Mouse (Mus musculus) megakaryocyte, embryonic 14.5 days (primary cell): ENCODE measurements at regions not wholly inside any gene's neighbourhood (a gene's known extent, or its start where the extent isn't known, plus 50 kb on each side); places are given as distances from the start of the nearest gene placed in this dataset.

ENCODE experiments used
- FLI1 ChIP-seq: IDR thresholded peaks from 2 replicates; pipeline ENCODE4 v1.6.1; 2012; ENCODE audit warnings: low read length, inconsistent platforms, mixed read lengths
- GATA1 ChIP-seq: IDR thresholded peaks from 3 replicates; pipeline ENCODE4 v1.6.1; 2012; ENCODE audit warnings: mixed read lengths, low read length, inconsistent platforms, borderline replicate concordance

DNA sequence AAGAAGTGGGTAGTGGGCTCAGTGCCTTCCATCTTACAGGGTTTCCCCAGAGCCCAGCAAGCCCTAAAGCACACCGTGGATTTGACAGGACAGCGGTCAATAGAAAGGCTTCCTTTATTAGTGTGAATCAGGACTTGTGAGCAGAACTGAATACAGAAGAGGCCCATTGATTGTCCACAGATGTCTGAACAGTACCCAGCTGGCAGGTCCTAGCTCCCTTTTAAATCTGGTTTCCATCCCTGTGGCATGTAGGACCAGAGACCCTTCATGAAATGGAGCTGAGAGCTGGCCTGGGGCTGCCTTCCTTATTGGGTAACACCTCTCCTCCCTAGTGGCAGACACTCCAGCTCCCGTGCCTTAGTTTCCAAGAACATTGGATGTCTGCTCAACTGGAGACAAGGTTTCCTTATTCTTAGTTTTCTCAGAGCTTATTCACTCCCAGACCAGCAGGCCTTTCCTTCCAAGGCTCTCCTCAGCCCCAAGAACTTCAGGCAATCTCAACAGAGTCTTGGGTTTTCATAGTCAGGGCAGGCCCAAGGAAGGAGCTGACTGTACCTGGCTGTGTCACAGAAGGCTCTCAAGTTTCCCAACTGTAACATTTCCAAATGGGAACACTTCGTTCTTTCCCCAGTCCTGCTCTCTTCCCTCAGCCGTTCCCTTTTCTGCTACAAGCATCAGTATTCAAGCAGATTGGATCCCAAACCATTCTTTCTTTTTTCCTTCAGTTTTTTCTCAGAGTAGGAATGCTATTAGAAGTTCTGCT lies 71.6 kb downstream of the Mtx3 start:
- TF ChIP-seq GATA1 (no peak), FLI1 (no peak)
